Mouse (Mus musculus) lung, embryonic 16.5 days (tissue): ENCODE measurements at regions not wholly inside any gene's neighbourhood (a gene's known extent, or its start where the extent isn't known, plus 50 kb on each side); places are given as distances from the start of the nearest gene placed in this dataset.

Source experiments
- ATAC-seq: fragments of 200-750 bp; cut with Nextera tagmentation; 2 replicates; pipeline ENCODE4 v1.8.0; 2017; ENCODE audit warnings: low read depth, mild to moderate bottlenecking, moderate library complexity
- H3K27ac ChIP-seq: fragments of 300-500 bp; sonication (generic); 2 replicates; pipeline ENCODE4 v1.5.1; 2014; ENCODE audit warnings: mild to moderate bottlenecking, control low read depth, low read length
- H3K27me3 ChIP-seq: fragments of 300-500 bp; sonication (generic); 2 replicates; pipeline ENCODE4 v1.6.1; 2014; ENCODE audit warnings: low read depth, low read length, mixed read lengths; ENCODE audit not compliant: control insufficient read depth, insufficient read depth
- H3K36me3 ChIP-seq: fragments of 300-500 bp; sonication (generic); 2 replicates; pipeline ENCODE4 v1.6.1; 2014; ENCODE audit warnings: low read length; ENCODE audit not compliant: control insufficient read depth, insufficient read depth
- H3K4me1 ChIP-seq: fragments of 300-500 bp; sonication (generic); replicated peaks from 2 replicates; pipeline ENCODE4 v1.6.1; 2014; ENCODE audit warnings: low read length, mixed read lengths; ENCODE audit not compliant: control insufficient read depth, insufficient read depth
- H3K4me2 ChIP-seq: fragments of 300-500 bp; sonication (generic); 2 replicates; pipeline ENCODE4 v1.6.1; 2014; ENCODE audit warnings: low read depth, low read length, control low read depth
- H3K4me3 ChIP-seq: fragments of 300-500 bp; sonication (generic); 2 replicates; pipeline ENCODE4 v1.5.1; 2014; ENCODE audit warnings: mild to moderate bottlenecking, low read length, control low read depth
- H3K9ac ChIP-seq: fragments of 300-500 bp; sonication (generic); 2 replicates; pipeline ENCODE4 v1.6.1; 2014; ENCODE audit warnings: low read length, control low read depth
- H3K9me3 ChIP-seq: fragments of 300-500 bp; sonication (generic); 2 replicates; pipeline ENCODE4 v1.6.1; 2016; ENCODE audit warnings: low read length; ENCODE audit not compliant: control insufficient read depth
- WGBS: fragments of 180-500 bp; shearing (Covaris S2); extraction: QIAGEN DNeasy Blood & Tissue Kit; methylation state at CpG from one replicate; pipeline ENCODE4 v1.1.7; 2014; 5-methylcytosine and 5-hydroxymethylcytosine counted together

GRCm38 (mm10) chr3:133874383-133874782 lies 329.4 kb upstream of the Tet2 start:
- no peaks in the 10 kb centered on the region for H3K36me3 ChIP-seq

DNA sequence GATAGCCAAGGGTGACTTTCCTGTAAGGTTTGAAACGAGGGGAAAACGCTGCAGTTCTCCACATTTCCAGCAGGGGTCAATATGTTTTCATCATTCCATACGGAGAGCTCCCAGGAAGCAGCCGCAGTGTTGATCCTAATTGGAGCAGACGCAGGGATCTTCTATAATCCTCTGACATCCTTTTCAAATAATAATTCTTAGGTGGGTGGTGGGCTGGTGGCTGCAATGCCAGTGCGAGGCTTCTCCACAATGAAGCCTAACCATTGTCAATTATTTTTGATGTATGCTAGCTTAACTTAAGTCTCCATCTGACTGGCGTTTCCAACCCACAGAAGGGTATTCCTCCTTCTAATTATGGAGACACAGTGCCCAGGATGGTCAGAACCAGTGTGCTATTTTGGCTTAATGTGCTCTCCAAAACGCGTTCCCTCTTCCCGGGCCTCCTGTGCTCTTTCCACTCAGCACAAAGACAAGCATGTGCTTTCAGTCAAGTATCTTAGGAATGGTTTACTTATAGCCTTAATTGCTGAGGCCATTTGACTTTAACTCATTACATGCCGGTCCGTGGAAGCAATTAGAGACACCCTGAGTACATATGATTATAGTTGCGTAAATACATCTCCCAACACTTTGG lies 331.6 kb upstream of the Tet2 start:
- H3K36me3 ChIP-seq: no peaks in the 10 kb centered on the region
- ATAC-seq: peak; percentile 87
- H3K4me2 ChIP-seq: peak overlapping the region; percentile 56
- H3K27me3 ChIP-seq: no peaks in the 10 kb centered on the region
- H3K27ac ChIP-seq: peak overlapping the region; percentile 35
- 0 out of 2 replicates have a peak overlapping the region, but pooled peaks have one; percentile 24 for H3K9ac ChIP-seq
- peaks cover 3% of the 10 kb centered on the region; the same call in 1 of the 2 replicates for H3K4me1 ChIP-seq
- 7% methylated on average over 13 of the region's 13 CpGs for WGBS
- peak overlapping the region; percentile 17 for H3K4me3 ChIP-seq
- no peaks in the 10 kb centered on the region for H3K9me3 ChIP-seq

More at GRCm38 (mm10) chr3:133874383-133874782, 329.4 kb upstream of the Tet2 start:
- Histone ChIP-seq H3K27me3 (no peaks in the 10 kb centered on the region), H3K9me3 (no peaks in the 10 kb centered on the region), H3K27ac (no peak overlapping the region), H3K9ac (no peak overlapping the region), H3K4me2 (no peak overlapping the region), H3K4me3 (no peak overlapping the region), H3K4me1 (peaks cover 3% of the 10 kb centered on the region; the same call in 1 of the 2 replicates)
- WGBS: 81% methylated on average over 2 of the region's 2 CpGs
- ATAC-seq: no peak

- H3K36me3 ChIP-seq: no peaks in the 10 kb centered on the region
- H3K27me3 ChIP-seq: no peaks in the 10 kb centered on the region
- H3K4me1 ChIP-seq: peaks cover 3% of the 10 kb centered on the region; the same call in 1 of the 2 replicates
- H3K27ac ChIP-seq: no peak overlapping the region; the same call in 1 of the 2 replicates
- no peak overlapping the region for H3K9ac ChIP-seq
- ATAC-seq: peak; percentile 77
- H3K4me2 ChIP-seq: 0 out of 2 replicates have a peak overlapping the region, but pooled peaks have one; percentile 56
- H3K9me3 ChIP-seq: no peaks in the 10 kb centered on the region
- no peak overlapping the region for H3K4me3 ChIP-seq
- WGBS: 34% methylated on average over 5 of the region's 5 CpGs
Observed at GRCm38 (mm10) chr3:133877310-133877709, 332.4 kb upstream of the Tet2 start.

GRCm38 (mm10) chr3:133880626-133881025 lies 335.7 kb upstream of the Tet2 start:
- Histone ChIP-seq H3K4me3 (no peak overlapping the region), H3K27me3 (no peaks in the 10 kb centered on the region), H3K9ac (no peak overlapping the region), H3K4me1 (peaks cover 3% of the 10 kb centered on the region; the same call in 1 of the 2 replicates), H3K27ac (no peak overlapping the region), H3K36me3 (no peaks in the 10 kb centered on the region), H3K9me3 (no peaks in the 10 kb centered on the region), H3K4me2 (no peak overlapping the region)
- no peak for ATAC-seq
- WGBS: 8% methylated on average over 1 of the region's 1 CpGs

DNA sequence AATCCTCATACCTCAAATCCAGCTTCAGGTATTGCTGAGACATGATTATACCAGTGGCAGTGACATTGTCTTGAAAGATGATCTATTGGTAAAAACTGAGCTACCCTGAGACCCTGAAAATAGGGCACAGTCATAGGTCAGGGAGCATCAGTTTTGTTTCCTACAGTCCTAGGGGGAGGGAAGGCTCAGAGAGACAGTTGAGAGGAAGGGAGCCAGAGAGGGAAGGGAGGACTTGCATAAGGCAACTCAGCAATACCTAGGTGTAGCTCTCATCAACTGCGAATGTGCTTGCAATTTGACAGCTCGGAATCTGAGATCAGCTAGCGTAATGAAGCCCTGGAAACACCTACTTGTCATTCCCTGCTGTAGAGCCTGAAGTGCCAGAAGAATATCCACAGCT lies 334.4 kb upstream of the Cxxc4 start:
- Histone ChIP-seq H3K9ac (no peak overlapping the region), H3K4me1 (no peaks in the 10 kb centered on the region), H3K36me3 (no peaks in the 10 kb centered on the region), H3K9me3 (no peaks in the 10 kb centered on the region), H3K27me3 (no peaks in the 10 kb centered on the region), H3K27ac (no peak overlapping the region), H3K4me2 (no peak overlapping the region), H3K4me3 (no peak overlapping the region)
- 41% methylated on average over 3 of the region's 3 CpGs for WGBS
- no peak for ATAC-seq

- Histone ChIP-seq H3K4me1 (no peaks in the 10 kb centered on the region), H3K4me3 (no peak overlapping the region), H3K9me3 (no peaks in the 10 kb centered on the region), H3K9ac (no peak overlapping the region), H3K36me3 (no peaks in the 10 kb centered on the region), H3K27ac (no peak overlapping the region), H3K27me3 (no peaks in the 10 kb centered on the region), H3K4me2 (no peak overlapping the region)
- ATAC-seq: no peak
Observed at GRCm38 (mm10) chr3:133922200-133922599, 314.1 kb upstream of the Cxxc4 start.

GRCm38 (mm10) chr3:133965322-133965721 lies 271.0 kb upstream of the Cxxc4 start:
- H3K9ac ChIP-seq: no peak overlapping the region
- ATAC-seq: no peak
- no peak overlapping the region for H3K4me3 ChIP-seq
- no peak overlapping the region for H3K27ac ChIP-seq
- H3K4me1 ChIP-seq: no peaks in the 10 kb centered on the region
- no peak overlapping the region for H3K4me2 ChIP-seq
- H3K36me3 ChIP-seq: no peaks in the 10 kb centered on the region
- H3K27me3 ChIP-seq: no peaks in the 10 kb centered on the region
- 62% methylated on average over 2 of the region's 2 CpGs for WGBS
- H3K9me3 ChIP-seq: no peaks in the 10 kb centered on the region

- ATAC-seq: no peak
- H3K27ac ChIP-seq: no peak overlapping the region
- H3K27me3 ChIP-seq: no peaks in the 10 kb centered on the region
- H3K9ac ChIP-seq: no peak overlapping the region
- H3K4me3 ChIP-seq: no peak overlapping the region
- no peaks in the 10 kb centered on the region for H3K9me3 ChIP-seq
- WGBS: 62% methylated on average over 6 of the region's 6 CpGs
- no peaks in the 10 kb centered on the region for H3K4me1 ChIP-seq
- no peaks in the 10 kb centered on the region for H3K36me3 ChIP-seq
- H3K4me2 ChIP-seq: no peak overlapping the region
Observed at GRCm38 (mm10) chr3:133968176-133968575, 268.1 kb upstream of the Cxxc4 start.

GRCm38 (mm10) chr3:133972774-133973173 lies 263.5 kb upstream of the Cxxc4 start:
- Histone ChIP-seq H3K9ac (no peak overlapping the region), H3K4me3 (no peak overlapping the region), H3K36me3 (no peaks in the 10 kb centered on the region), H3K9me3 (no peaks in the 10 kb centered on the region), H3K27ac (no peak overlapping the region), H3K4me1 (no peaks in the 10 kb centered on the region), H3K4me2 (no peak overlapping the region), H3K27me3 (no peaks in the 10 kb centered on the region)
- no peak for ATAC-seq
- 77% methylated on average over 2 of the region's 2 CpGs for WGBS
